Mouse (Mus musculus): ENCODE results near the gene Tmem41b.

GRCm38 (mm10) chr7:109993157-109993959 is 6.6 kb upstream of the Tmem41b start:
- TF ChIP-seq ZNF384 (IDR thresholded peaks at IDR 0.05; ENCODE audit: low read depth, low read length): no peak
- no peak for TF ChIP-seq CHD2 (IDR thresholded peaks at IDR 0.05; ENCODE audit: low read depth, low read length)
- no peak for TF ChIP-seq MAFK (IDR thresholded peaks at IDR 0.05; ENCODE audit: insufficient read depth, low read depth, low read length)
